ENCODE assay signal across 8 mouse cellular contexts in the genomic region with DNA sequence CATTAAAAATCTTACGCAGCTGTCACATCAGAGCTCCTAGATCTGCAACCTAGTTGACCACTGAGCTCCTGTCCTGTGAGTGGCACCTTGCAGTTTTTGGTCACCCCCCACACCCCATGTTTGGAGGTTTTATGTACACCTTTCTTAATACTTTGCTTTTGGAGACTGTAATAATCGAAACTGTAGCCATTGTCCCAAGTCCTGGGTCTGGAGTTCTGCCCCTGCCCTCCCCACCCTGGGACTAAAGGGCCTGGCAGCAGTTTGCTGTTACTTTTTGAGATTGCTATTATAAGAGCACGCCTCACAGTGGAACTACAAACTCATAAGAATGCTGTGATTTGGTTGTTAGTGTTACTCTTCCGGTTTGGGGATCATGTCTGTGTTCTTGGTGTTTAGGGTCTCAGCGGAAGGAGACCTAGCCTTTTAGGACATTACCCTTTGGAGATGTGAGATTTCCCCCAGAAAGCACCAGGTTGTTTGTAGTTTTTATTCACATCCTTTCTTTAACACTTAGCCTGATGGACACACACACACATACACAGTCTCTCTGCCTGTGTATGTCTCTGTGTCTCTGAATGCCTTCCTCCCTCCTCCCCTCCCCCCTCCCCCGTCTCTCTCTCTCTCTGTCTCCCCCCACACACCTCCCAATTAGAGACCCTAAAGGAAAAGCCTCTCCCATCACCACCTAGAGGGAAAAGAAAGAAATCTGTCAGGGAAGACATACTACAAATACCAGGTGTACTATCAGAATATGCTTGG.
DNase-seq lines count a peak whose midpoint lies in the region; ATAC-seq and TF ChIP-seq lines count a peak whose summit lies in the region.

No protein-coding gene starts in this region.

- TF ChIP-seq POLR2A in bone marrow macrophage, adult 2 months (IDR thresholded peaks at IDR 0.05; ENCODE audit: borderline replicate concordance, low read depth, low read length): no peak

- no peak for TF ChIP-seq CTCF in bone marrow macrophage, adult 2 months (IDR thresholded peaks at IDR 0.05; ENCODE audit: low read depth, low read length)

- peaks cover 2 to 9% of the 10 kb centered on the region in 2 experiments; a peak in 2 of 4 replicates for H3K4me1 ChIP-seq in heart, embryonic 14.5 days (ENCODE audit: control insufficient read depth in 2 of 2, insufficient read depth in 2 of 2, low read length in 2 of 2)
- peaks cover 14% of the 10 kb centered on the region for H3K4me1 ChIP-seq in bone marrow macrophage, adult 2 months (ENCODE audit: control insufficient read depth, insufficient read depth, low read length)
- H3K4me1 ChIP-seq in hindbrain, embryonic 12.5 days: peaks cover 15% of the 10 kb centered on the region
- peaks cover 18% of the 10 kb centered on the region for H3K4me1 ChIP-seq in midbrain, embryonic 12.5 days

- peaks cover 2% of the 10 kb centered on the region for H3K36me3 ChIP-seq in heart, embryonic 14.5 days (ENCODE audit: control insufficient read depth, insufficient read depth, low read length)
- no peaks in the 10 kb centered on the region for H3K36me3 ChIP-seq in hindbrain, embryonic 12.5 days
- H3K36me3 ChIP-seq in midbrain, embryonic 12.5 days: 0 out of 2 replicates have a peak, but pooled peaks cover 3% of the 10 kb centered on the region

- peak overlapping the region; percentile 72 for H3K4me2 ChIP-seq in heart, embryonic 14.5 days (ENCODE audit: low read length)
- peak overlapping the region; percentile 54 for H3K4me2 ChIP-seq in hindbrain, embryonic 12.5 days (replicated peaks)
- H3K4me2 ChIP-seq in midbrain, embryonic 12.5 days (replicated peaks): peak overlapping the region; percentile 63

- 52% methylated on average over 6 of the region's 6 CpGs for WGBS in heart, embryonic 14.5 days
- 47% methylated on average over 6 of the region's 6 CpGs for WGBS in hindbrain, embryonic 12.5 days
- 49% methylated on average over 6 of the region's 6 CpGs for WGBS in midbrain, embryonic 12.5 days

- peak overlapping the region; percentile 89 to 97 for H3K27ac ChIP-seq in heart, embryonic 14.5 days (replicated peaks in 1 of 2; ENCODE audit: control insufficient read depth in 1 of 2, insufficient read depth in 1 of 2, low read depth in 2 of 2, low read length in 2 of 2)
- peak overlapping the region; percentile 93 for H3K27ac ChIP-seq in bone marrow macrophage, adult 2 months (ENCODE audit: insufficient read depth, low read depth, low read length)
- H3K27ac ChIP-seq in hindbrain, embryonic 12.5 days: peak overlapping the region; percentile 97
- peak overlapping the region; percentile 99 for H3K27ac ChIP-seq in midbrain, embryonic 12.5 days (replicated peaks)

- DNase-seq in heart, adult 18-20 months: no peak
- DNase-seq in ovary, postnatal 14 days (ENCODE audit: low spot score): no peak
- DNase-seq in layer of hippocampus, postnatal 25 days (ENCODE audit: extremely low spot score in 1 of 2, low spot score in 1 of 2): no peak
- DNase-seq in right cerebral cortex, postnatal 14 days: no peak

- ATAC-seq in heart, embryonic 14.5 days (ENCODE audit: insufficient number of reproducible peaks, insufficient read depth, low FRiP score, low read depth): no peak
- ATAC-seq in hindbrain, embryonic 12.5 days (ENCODE audit: low FRiP score): peak; percentile 63
- ATAC-seq in midbrain, embryonic 12.5 days (ENCODE audit: low FRiP score, low read depth): peak; percentile 35

- no peaks in the 10 kb centered on the region for H3K9me3 ChIP-seq in heart, embryonic 14.5 days (ENCODE audit: control insufficient read depth, low read length)
- no peaks in the 10 kb centered on the region for H3K9me3 ChIP-seq in hindbrain, embryonic 12.5 days (replicated peaks)
- no peaks in the 10 kb centered on the region for H3K9me3 ChIP-seq in midbrain, embryonic 12.5 days

- H3K9ac ChIP-seq in heart, embryonic 14.5 days (ENCODE audit: low read length): peak overlapping the region; percentile 77
- H3K9ac ChIP-seq in hindbrain, embryonic 12.5 days: peak overlapping the region; percentile 60
- peak overlapping the region; percentile 64 for H3K9ac ChIP-seq in midbrain, embryonic 12.5 days (replicated peaks)

- H3K27me3 ChIP-seq in heart, embryonic 14.5 days (ENCODE audit: control insufficient read depth, insufficient read depth, low read length): no peaks in the 10 kb centered on the region
- no peaks in the 10 kb centered on the region for H3K27me3 ChIP-seq in hindbrain, embryonic 12.5 days
- H3K27me3 ChIP-seq in midbrain, embryonic 12.5 days: peaks cover 5% of the 10 kb centered on the region

- peak overlapping the region; percentile 56 to 66; a peak in 3 of 4 replicates for H3K4me3 ChIP-seq in heart, embryonic 14.5 days (ENCODE audit: control insufficient read depth in 1 of 2, insufficient read depth in 1 of 2, low read depth in 1 of 2, low read length in 2 of 2)
- H3K4me3 ChIP-seq in bone marrow macrophage, adult 2 months (ENCODE audit: insufficient read depth, low read length): peak overlapping the region; percentile 87
- peak overlapping the region; percentile 38 for H3K4me3 ChIP-seq in hindbrain, embryonic 12.5 days
- H3K4me3 ChIP-seq in midbrain, embryonic 12.5 days: peak overlapping the region; percentile 44
